Mouse (Mus musculus) embryonic fibroblast, embryonic 13.5 days (primary cell): Measurements from ENCODE around the gene Chst3.
"Not testable (repeated sequence)": the region's sequence is repeated elsewhere in the genome, so short reads cannot be mapped to it uniquely, and the experiment has no call there.

ENCODE experiments used
- CTCF ChIP-seq: IDR thresholded peaks from 2 replicates; pipeline ENCODE4 v1.5.1; 2011; ENCODE audit warnings: mild to moderate bottlenecking, control low read depth, low read length, moderate library complexity, borderline replicate concordance; ENCODE audit not compliant: insufficient read depth
- POLR2A ChIP-seq: IDR thresholded peaks from 2 replicates; pipeline ENCODE4 v1.6.1; 2011; ENCODE audit warnings: low read depth, mild to moderate bottlenecking, control low read depth, low read length, moderate library complexity

DNA sequence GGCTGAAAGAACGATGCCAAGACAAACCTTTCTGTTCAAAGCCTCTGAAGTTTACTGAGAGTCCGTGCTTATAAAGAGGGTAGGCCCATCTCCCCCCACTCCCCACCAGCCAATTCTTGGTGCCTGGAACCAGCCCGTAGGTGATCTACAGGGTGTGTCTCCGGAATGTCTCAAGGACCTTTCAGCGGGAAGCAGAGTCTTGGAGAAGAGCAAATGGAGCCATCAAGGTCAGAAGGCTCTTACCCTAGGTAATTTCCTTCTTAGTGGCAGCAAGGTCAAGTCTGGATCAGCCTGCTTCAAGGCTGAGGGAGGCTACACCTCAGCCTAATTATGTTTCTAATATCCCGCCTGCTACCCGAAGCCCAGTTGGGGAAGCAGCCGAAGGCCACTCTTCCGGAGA lies 43.8 kb downstream of the Chst3 start:
- not testable (repeated sequence) for TF ChIP-seq CTCF, POLR2A
